Mouse (Mus musculus) intestine, embryonic 16.5 days (tissue): ENCODE measurements at regions not wholly inside any gene's neighbourhood (a gene's known extent, or its start where the extent isn't known, plus 50 kb on each side); places are given as distances from the start of the nearest gene placed in this dataset.
"Not testable (repeated sequence)": the region's sequence is repeated elsewhere in the genome, so short reads cannot be mapped to it uniquely, and the experiment has no call there.

Experiments
- ATAC-seq: fragments of 200-750 bp; cut with Nextera tagmentation; 2 replicates; pipeline ENCODE4 v1.8.0; 2017; ENCODE audit warnings: moderate TSS enrichment, moderate library complexity
- H3K27ac ChIP-seq: fragments of 300-500 bp; sonication (generic); 2 replicates; pipeline ENCODE4 v1.5.1; 2014; ENCODE audit warnings: mild to moderate bottlenecking, low read length
- H3K27me3 ChIP-seq: fragments of 300-500 bp; sonication (generic); replicated peaks from 2 replicates; pipeline ENCODE4 v1.6.1; 2014; ENCODE audit warnings: low read length, control low read depth, mixed read lengths; ENCODE audit not compliant: control insufficient read depth, insufficient read depth
- H3K36me3 ChIP-seq: fragments of 300-500 bp; sonication (generic); 2 replicates; pipeline ENCODE4 v1.6.1; 2014; ENCODE audit warnings: low read length, control low read depth; ENCODE audit not compliant: control insufficient read depth, insufficient read depth
- H3K4me1 ChIP-seq: fragments of 300-500 bp; sonication (generic); 2 replicates; pipeline ENCODE4 v1.6.1; 2014; ENCODE audit warnings: low read length, control low read depth, mixed read lengths; ENCODE audit not compliant: control insufficient read depth, insufficient read depth
- H3K4me2 ChIP-seq: fragments of 300-500 bp; sonication (generic); 2 replicates; pipeline ENCODE4 v1.6.1; 2014; ENCODE audit warnings: low read depth, low read length, control low read depth
- H3K4me3 ChIP-seq: fragments of 300-500 bp; sonication (generic); 2 replicates; pipeline ENCODE4 v1.5.1; 2014; ENCODE audit warnings: mild to moderate bottlenecking, low read length
- H3K9ac ChIP-seq: fragments of 300-500 bp; sonication (generic); 2 replicates; pipeline ENCODE4 v1.6.1; 2014; ENCODE audit warnings: low read depth, low read length
- H3K9me3 ChIP-seq: fragments of 300-500 bp; sonication (generic); 2 replicates; pipeline ENCODE4 v1.6.1; 2016; ENCODE audit warnings: low read length, control low read depth; ENCODE audit not compliant: control insufficient read depth
- WGBS: fragments of 180-500 bp; shearing (Covaris S2); extraction: QIAGEN DNeasy Blood & Tissue Kit; methylation state at CpG from one replicate; pipeline ENCODE4 v1.1.7; 2014; 5-methylcytosine and 5-hydroxymethylcytosine counted together

DNA sequence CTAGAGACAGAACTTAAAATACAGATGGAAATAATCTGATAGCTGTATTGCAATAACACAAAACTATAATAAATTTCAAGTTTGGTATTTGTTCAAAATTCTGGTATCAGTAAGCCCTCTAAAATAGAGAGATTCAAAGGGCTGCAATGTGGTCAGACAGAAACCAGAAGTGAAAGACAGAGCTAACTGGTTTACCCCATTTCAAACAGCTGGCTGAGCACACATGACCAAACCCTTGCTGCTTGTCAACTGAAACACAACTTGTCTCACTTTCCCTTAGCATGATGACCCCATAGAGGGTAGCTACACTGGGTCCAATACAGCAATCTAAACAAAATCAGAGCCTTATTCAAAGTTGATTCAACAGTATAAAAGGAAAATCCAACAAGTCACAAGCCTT lies 234.2 kb upstream of the Sdr16c6 start:
- H3K27ac ChIP-seq = no peak overlapping the region
- no peaks in the 10 kb centered on the region for H3K36me3 ChIP-seq
- no peak overlapping the region for H3K4me3 ChIP-seq
- ATAC-seq = no peak
- H3K4me1 ChIP-seq = no peaks in the 10 kb centered on the region
- H3K4me2 ChIP-seq = no peak overlapping the region
- no peaks in the 10 kb centered on the region for H3K9me3 ChIP-seq
- H3K9ac ChIP-seq = no peak overlapping the region
- no peaks in the 10 kb centered on the region for H3K27me3 ChIP-seq

DNA sequence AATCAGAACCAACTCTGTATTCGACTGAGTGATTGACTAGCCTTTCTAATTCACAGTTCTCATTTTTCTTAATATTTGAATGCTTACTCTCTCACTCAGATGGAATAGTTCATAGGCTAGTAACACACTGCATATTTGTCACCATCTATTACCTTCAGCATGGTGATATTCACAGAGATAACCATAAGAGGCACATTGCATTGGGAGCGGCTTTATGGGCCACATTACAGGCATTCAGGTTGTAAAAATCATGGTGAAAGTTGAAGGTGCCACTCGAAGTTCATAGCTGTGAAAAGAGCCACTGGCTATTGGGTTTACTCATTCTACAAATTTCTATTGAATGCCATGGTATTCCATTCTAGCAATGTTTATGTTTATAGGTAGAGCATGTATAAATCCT lies 229.6 kb upstream of the Sdr16c6 start:
- H3K4me3 ChIP-seq = no peak overlapping the region
- peak; percentile 86 for ATAC-seq
- no peaks in the 10 kb centered on the region for H3K4me1 ChIP-seq
- no peaks in the 10 kb centered on the region for H3K36me3 ChIP-seq
- H3K9me3 ChIP-seq = no peaks in the 10 kb centered on the region
- no peak overlapping the region for H3K9ac ChIP-seq
- 61% methylated on average over 3 of the region's 3 CpGs for WGBS
- no peak overlapping the region for H3K27ac ChIP-seq
- no peak overlapping the region for H3K4me2 ChIP-seq
- H3K27me3 ChIP-seq = no peaks in the 10 kb centered on the region

DNA sequence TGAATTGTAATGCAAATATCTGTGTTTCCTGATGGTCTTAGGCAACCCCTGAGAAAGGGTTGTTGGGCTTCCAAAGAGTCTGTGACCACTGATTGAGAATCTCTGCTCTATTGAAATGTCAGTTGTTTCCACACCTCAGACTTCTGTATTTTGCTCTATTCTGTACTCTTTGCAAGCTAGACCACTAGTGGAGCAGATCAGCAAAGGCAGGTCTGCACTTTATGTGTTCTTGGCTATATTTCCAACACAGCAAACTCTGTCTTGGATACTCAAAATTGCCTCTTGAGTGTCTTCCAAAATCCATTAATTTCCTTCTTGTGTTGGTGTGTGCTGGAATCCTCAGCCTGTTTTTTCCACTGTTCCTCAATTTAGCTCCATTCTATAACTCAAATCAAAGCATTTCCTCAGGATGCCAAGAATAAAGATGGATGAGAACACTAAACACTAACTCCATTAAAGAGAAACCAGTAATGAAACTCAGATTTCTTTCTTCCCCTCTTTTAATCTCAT lies 228.5 kb upstream of the Sdr16c6 start:
- no peak overlapping the region for H3K9ac ChIP-seq
- H3K4me3 ChIP-seq = no peak overlapping the region
- H3K9me3 ChIP-seq = no peaks in the 10 kb centered on the region
- peak overlapping the region; percentile 18; the same call in 1 of the 2 replicates for H3K27ac ChIP-seq
- no peaks in the 10 kb centered on the region for H3K27me3 ChIP-seq
- no peak for ATAC-seq
- H3K4me1 ChIP-seq = no peaks in the 10 kb centered on the region
- no peaks in the 10 kb centered on the region for H3K36me3 ChIP-seq
- H3K4me2 ChIP-seq = no peak overlapping the region

DNA sequence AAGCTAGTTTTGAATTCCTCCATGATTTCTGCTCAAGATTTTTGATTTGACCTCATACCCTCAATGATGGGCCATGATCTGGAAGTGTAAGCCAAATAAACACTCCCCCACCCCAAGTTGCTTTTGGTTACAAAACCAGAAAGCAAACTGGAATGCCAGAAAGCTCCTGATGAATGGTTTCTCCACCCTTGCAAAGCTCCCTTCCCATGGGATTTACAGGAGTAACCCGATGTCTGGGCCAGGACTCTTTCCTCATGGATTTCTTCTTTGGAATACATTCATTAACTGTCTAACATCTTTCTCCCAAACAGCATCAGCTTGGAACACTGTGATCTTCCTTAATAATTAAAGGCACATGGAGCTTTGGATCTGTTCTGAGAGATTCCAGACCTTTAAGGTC lies 227.3 kb upstream of the Sdr16c6 start:
- WGBS = 46% methylated on average over 1 of the region's 1 CpGs
- no peaks in the 10 kb centered on the region for H3K27me3 ChIP-seq
- no peak for ATAC-seq

DNA sequence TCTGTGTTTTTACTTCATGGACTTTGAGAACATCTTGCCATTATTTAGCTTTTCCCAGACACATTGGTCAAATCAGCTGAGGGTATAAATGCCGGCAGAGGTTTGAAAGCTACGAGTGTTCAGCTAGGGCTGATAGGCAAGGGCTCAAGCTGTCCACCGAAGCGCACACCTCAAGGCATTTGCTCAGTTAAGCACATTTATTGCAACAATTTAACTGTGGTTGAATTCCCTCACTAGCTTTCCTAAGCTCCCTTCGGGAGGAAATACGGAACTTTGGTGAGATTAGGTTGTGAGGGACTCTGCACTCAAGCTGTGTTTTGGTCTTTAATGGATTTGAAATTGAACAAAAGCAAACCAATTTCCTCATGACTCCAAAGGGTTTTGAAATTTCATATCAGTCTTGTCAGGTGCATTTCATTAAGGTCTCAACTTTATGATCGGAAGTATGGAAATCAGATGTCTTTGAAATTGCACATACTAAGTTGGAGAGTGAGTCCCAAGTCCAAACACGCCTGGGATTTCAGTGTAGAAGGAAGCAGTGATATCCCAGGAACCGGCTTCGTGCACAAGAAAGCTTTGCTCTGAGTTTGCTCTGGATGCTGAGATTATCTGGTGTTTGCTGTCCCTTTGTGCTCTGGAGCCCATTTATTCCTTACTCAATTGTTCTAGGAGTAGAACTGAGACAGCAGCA lies 223.0 kb upstream of the Sdr16c6 start:
- no peaks in the 10 kb centered on the region for H3K36me3 ChIP-seq
- H3K4me3 ChIP-seq = no peak overlapping the region
- no peak overlapping the region for H3K9ac ChIP-seq
- H3K9me3 ChIP-seq = no peaks in the 10 kb centered on the region
- no peaks in the 10 kb centered on the region for H3K4me1 ChIP-seq
- peak; percentile 96 for ATAC-seq
- H3K4me2 ChIP-seq = no peak overlapping the region
- H3K27ac ChIP-seq = peak overlapping the region; percentile 18; the same call in 1 of the 2 replicates
- 74% methylated on average over 10 of the region's 10 CpGs for WGBS
- H3K27me3 ChIP-seq = no peaks in the 10 kb centered on the region

More for the DNA sequence above, 227.3 kb upstream of the Sdr16c6 start:
- H3K4me3 ChIP-seq = no peak overlapping the region
- H3K4me1 ChIP-seq = no peaks in the 10 kb centered on the region
- no peaks in the 10 kb centered on the region for H3K36me3 ChIP-seq
- no peak overlapping the region for H3K9ac ChIP-seq
- H3K27ac ChIP-seq = no peak overlapping the region
- H3K4me2 ChIP-seq = no peak overlapping the region
- H3K9me3 ChIP-seq = no peaks in the 10 kb centered on the region

DNA sequence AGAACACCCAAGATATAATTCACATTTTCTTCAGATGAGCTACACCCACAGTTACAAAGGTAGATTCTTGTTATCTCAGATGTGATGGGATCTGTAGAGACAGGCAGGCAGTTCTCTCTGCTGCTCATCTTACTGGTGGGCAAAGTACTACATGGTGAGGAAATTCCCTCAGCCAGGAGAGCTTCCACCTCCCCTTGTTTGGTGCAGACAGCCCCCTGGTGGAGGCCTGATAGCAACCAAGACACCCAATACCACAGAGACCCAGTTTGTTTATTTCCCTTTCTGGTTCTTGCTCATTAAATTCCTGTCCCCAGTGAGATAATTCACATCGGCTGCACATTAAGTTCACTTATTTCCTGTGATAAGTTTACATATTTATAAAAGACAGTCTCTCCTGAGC lies 222.3 kb upstream of the Sdr16c6 start:
- WGBS = 42% methylated on average over 1 of the region's 1 CpGs
- peak; percentile 72 for ATAC-seq

DNA sequence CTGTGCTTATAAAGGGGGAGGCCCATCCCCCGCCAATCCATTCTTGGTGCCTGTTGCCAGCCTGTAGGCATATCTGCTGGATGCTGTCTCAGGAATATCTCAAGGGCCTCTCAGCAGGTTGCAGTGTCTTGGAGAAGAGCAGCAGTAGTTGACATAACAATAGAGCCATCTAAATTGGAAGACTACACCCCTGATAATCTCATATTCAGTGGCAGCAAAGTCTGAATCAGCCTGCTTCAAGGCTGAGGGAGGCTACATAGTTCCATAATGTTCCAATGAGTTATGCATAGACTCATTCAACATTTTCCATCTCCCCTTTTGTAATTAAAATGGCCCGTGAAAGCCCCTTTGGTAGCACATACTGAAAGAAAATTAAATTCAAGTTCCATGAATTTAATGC lies 172.3 kb upstream of the Sdr16c6 start:
- ATAC-seq = no peak
- H3K9ac ChIP-seq = no peak overlapping the region
- WGBS = 88% methylated on average over 2 of the region's 2 CpGs
- H3K4me2 ChIP-seq = no peak overlapping the region
- no peaks in the 10 kb centered on the region for H3K4me1 ChIP-seq
- H3K27me3 ChIP-seq = no peaks in the 10 kb centered on the region
- no peak overlapping the region for H3K27ac ChIP-seq
- H3K36me3 ChIP-seq = no peaks in the 10 kb centered on the region
- no peaks in the 10 kb centered on the region for H3K9me3 ChIP-seq
- no peak overlapping the region for H3K4me3 ChIP-seq

More for the DNA sequence above, 222.3 kb upstream of the Sdr16c6 start:
- no peaks in the 10 kb centered on the region for H3K9me3 ChIP-seq
- H3K36me3 ChIP-seq = no peaks in the 10 kb centered on the region
- no peak overlapping the region for H3K4me2 ChIP-seq
- H3K4me1 ChIP-seq = no peaks in the 10 kb centered on the region
- H3K9ac ChIP-seq = no peak overlapping the region
- no peak overlapping the region for H3K4me3 ChIP-seq
- H3K27ac ChIP-seq = no peak overlapping the region; the same call in 1 of the 2 replicates
- no peaks in the 10 kb centered on the region for H3K27me3 ChIP-seq

DNA sequence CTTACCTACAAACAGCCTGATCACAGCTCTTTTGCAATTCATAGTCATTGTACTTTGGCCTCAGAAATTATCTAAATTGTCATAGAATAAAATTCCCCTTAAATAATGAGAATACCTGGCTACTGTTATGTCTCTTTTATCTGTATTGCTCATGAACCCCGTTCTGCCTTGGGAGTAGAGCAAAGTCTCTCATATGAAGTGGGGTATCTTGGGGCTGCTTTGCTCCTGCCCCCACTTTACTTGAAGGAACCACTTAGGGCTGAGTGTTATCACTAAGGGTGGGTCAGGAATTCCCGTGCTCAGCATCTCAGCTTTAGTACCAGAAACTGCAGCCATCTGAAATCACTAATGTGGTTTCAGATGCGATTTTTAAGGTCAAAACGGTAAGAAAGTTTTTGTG lies 170.3 kb upstream of the Sdr16c6 start:
- 51% methylated on average over 4 of the region's 4 CpGs for WGBS
- no peaks in the 10 kb centered on the region for H3K4me1 ChIP-seq
- H3K9me3 ChIP-seq = no peaks in the 10 kb centered on the region
- H3K9ac ChIP-seq = no peak overlapping the region
- H3K27ac ChIP-seq = no peak overlapping the region
- peak; percentile 96 for ATAC-seq
- H3K4me3 ChIP-seq = no peak overlapping the region
- H3K27me3 ChIP-seq = no peaks in the 10 kb centered on the region
- H3K4me2 ChIP-seq = no peak overlapping the region
- H3K36me3 ChIP-seq = no peaks in the 10 kb centered on the region

DNA sequence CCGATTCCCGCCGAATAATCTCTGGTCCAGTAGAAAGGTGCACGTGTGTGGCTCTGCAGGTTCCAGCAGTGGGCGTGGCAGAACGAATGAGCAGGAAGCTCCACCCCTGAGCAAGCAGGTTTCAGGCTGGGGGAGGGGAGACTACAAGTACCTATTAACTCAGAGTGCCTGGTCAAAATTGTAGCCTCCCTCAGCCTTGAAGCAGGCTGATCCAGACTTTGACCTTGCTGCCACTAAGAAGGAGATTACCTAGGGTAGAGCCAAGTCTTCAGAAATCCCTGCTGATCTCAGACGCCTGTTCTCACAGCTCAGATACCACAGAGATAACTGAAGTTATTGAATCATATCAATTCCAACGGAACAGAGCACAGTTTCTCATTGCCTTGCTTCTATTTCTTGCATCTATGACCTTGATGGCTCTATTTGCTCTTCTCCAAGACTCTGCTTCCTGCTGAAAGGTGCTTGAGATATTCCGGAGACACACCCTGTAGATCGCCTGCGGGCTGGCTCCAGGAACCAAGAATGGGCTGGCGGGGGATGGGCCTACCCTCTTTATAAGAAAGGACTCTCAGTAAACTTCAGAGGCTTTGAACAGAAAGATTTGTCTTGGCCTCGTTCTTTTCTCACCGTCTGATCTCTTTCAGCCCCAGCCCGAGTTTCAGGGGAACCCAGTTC lies 165.1 kb upstream of the Sdr16c6 start:
- not testable (repeated sequence) for H3K27me3 ChIP-seq, H3K27ac ChIP-seq, H3K9me3 ChIP-seq, H3K4me3 ChIP-seq, H3K9ac ChIP-seq, H3K4me1 ChIP-seq, H3K36me3 ChIP-seq, H3K4me2 ChIP-seq
- whole genome bisulfite sequencing = 81% methylated on average over 15 of the region's 15 CpGs
- peak; percentile 87 for ATAC-seq
